Mouse (Mus musculus) kidney, embryonic 16.5 days (tissue): Measurements from ENCODE around the gene Nck1. TPM values are rescaled to one million over a fixed set of nuclear protein-coding genes. Genes with fewer than 3 reads are reported as not detected.

Experiments used
- ATAC-seq: fragments of 200-750 bp; cut with Nextera tagmentation; 2 replicates; pipeline ENCODE4 v1.8.0; 2017; ENCODE audit warnings: moderate TSS enrichment; ENCODE audit not compliant: low FRiP score, low TSS enrichment
- H3K27ac ChIP-seq: fragments of 300-500 bp; sonication (generic); 2 replicates; pipeline ENCODE4 v1.5.1; 2014; ENCODE audit warnings: low read length
- H3K27me3 ChIP-seq: fragments of 300-500 bp; sonication (generic); 2 replicates; pipeline ENCODE4 v1.6.1; 2014; ENCODE audit warnings: low read length, control low read depth, mixed read lengths; ENCODE audit not compliant: insufficient read depth
- H3K36me3 ChIP-seq: fragments of 300-500 bp; sonication (generic); 2 replicates; pipeline ENCODE4 v1.6.1; 2014; ENCODE audit warnings: low read length, control low read depth, mixed read lengths; ENCODE audit not compliant: insufficient read depth
- H3K4me1 ChIP-seq: fragments of 300-500 bp; sonication (generic); 2 replicates; pipeline ENCODE4 v1.6.1; 2014; ENCODE audit warnings: low read length, control low read depth, mixed read lengths; ENCODE audit not compliant: insufficient read depth
- H3K4me2 ChIP-seq: fragments of 300-500 bp; sonication (generic); replicated peaks from 2 replicates; pipeline ENCODE4 v1.6.1; 2014; ENCODE audit warnings: low read depth, low read length
- H3K4me3 ChIP-seq: fragments of 300-500 bp; sonication (generic); 2 replicates; pipeline ENCODE4 v1.5.1; 2014; ENCODE audit warnings: mild to moderate bottlenecking, low read length
- H3K9ac ChIP-seq: fragments of 300-500 bp; sonication (generic); replicated peaks from 2 replicates; pipeline ENCODE4 v1.6.1; 2014; ENCODE audit warnings: low read length
- H3K9me3 ChIP-seq: fragments of 300-500 bp; sonication (generic); 2 replicates; pipeline ENCODE4 v1.6.1; 2016; ENCODE audit warnings: low read length, control low read depth
- WGBS: fragments of 180-500 bp; shearing (Covaris S2); extraction: QIAGEN DNeasy Blood & Tissue Kit; methylation state at CpG from one replicate; pipeline ENCODE4 v1.1.7; 2014; 5-methylcytosine and 5-hydroxymethylcytosine counted together
- polyA plus RNA-seq: library from polyadenylated mRNA; unstranded; fragments of >200 nt; fragmentation: Nextera tagmentation; extraction: Ambion mirVana; gene quantifications from 2 replicates; pipeline ENCODE4 v1.2.1, GENCODE M21; 2015

Gene Nck1
- polyA plus RNA-seq, result 79.2 and 81.6 TPM in 2 replicates

DNA sequence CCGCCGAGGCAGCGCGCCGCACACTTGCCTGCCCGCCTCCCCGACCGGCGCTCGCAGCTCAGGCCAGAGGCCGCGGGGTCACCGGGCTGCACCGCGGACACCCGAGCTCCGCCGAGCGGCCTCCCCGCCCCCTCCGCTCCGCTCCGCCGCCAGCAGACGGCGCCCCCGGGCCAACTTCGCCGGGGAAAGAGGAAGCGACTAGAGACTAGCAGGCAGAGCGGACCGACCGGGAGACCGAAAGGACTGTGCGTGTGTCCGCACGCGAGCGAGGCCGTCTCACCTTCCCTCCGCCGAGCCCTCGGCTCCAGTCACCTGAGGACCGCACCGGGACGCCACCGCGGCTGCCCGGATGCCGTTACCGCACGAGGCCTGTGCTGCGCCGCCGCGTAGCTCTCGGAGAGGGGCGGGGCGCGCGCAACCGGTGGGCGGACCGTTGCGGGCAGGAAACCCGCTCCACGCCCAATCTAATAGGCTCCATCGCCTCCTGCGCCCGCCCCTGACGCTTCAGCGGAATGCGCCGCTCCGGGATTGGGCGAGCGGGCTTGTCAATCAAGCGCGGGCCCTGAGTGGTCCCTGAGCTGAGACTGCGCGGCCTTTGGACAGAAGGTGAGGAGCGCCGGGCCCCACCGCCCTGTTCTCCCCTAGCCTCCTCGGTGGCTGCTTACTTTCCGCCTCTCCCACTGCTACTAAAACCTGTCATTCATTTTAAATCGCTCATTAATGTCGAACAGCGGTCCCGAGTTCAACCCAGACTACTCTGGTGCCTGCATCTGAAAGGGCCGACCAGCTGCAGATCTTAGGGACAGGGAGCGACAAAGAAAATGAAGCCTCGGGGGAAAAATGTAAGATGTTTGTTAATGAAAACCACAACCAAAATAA is at the start of gene Nck1:
Gene Nck1, minus strand, starts transcription at position 420 of the 879 bp plus-strand sequence.
- Histone ChIP-seq H3K9me3 (peaks cover 6% of the 10 kb centered on the region), H3K4me2 (peak within 1 kb of the TSS; percentile 81), H3K27me3 (no peaks in the 10 kb centered on the region), H3K9ac (peak within 1 kb of the TSS; percentile 92), H3K4me1 (peaks cover 18% of the 10 kb centered on the region), H3K36me3 (peaks cover 9% of the 10 kb centered on the region; the same call in 1 of the 2 replicates), H3K27ac (peak within 1 kb of the TSS; percentile 96), H3K4me3 (peak within 1 kb of the TSS; percentile 90)
- ATAC-seq, result peak; percentile 100
- WGBS, result under 1% methylated on average over 91 of the region's 93 CpGs

DNA sequence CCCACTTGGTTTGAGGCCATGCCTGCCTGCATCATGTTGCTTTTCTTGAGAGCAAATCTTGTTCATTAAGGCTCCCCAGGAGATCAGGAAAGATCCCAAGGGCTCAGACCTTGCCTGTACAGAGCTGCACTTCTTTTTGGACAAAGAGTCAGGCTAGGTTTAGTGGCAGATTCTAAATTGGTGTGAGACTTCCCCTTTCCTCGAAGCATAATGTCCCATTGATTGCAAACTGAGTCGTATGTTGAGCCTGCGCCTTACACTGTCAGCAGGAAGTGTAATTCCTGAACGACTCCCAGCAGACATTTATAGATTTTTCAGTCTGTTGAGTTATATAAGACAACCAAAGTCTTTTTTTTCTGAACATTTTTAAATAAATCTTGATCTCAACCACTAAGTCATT is 44.5 kb upstream of the Nck1 start:
- H3K4me2 ChIP-seq, result no peak overlapping the region
- H3K27me3 ChIP-seq, result no peaks in the 10 kb centered on the region
- H3K27ac ChIP-seq, result no peak overlapping the region
- no peaks in the 10 kb centered on the region for H3K9me3 ChIP-seq
- no peak overlapping the region for H3K4me3 ChIP-seq
- H3K4me1 ChIP-seq, result no peaks in the 10 kb centered on the region
- no peaks in the 10 kb centered on the region for H3K36me3 ChIP-seq
- WGBS, result 54% methylated on average over 4 of the region's 4 CpGs
- H3K9ac ChIP-seq, result no peak overlapping the region
- ATAC-seq, result no peak

DNA sequence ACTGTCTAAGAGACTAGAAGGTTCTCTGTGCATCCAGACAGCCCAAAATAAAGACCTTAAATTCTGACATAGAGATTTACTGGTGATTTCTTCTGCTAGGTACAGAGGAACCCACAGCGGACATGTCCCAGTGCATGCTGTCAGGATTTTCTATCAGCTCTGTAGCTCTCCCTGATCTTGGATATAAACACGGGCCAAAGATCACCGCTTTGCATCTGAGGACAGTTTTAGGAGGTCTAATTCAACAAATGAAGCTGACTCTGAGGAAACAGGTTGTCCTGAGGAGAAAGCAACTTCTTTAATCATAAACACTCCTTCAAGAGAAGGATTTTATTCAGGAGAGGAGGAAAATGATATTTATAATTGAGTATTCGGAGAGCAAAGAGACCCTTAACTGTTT is 38.1 kb upstream of the Nck1 start:
- H3K4me1 ChIP-seq, result peaks cover 22% of the 10 kb centered on the region
- no peak overlapping the region for H3K4me3 ChIP-seq
- ATAC-seq, result no peak
- 0 out of 2 replicates have a peak overlapping the region, but pooled peaks have one; percentile 8 for H3K9ac ChIP-seq
- no peaks in the 10 kb centered on the region for H3K27me3 ChIP-seq
- peak overlapping the region; percentile 91 for H3K27ac ChIP-seq
- H3K4me2 ChIP-seq, result no peak overlapping the region
- H3K9me3 ChIP-seq, result no peaks in the 10 kb centered on the region
- 62% methylated on average over 4 of the region's 4 CpGs for WGBS
- H3K36me3 ChIP-seq, result no peaks in the 10 kb centered on the region

DNA sequence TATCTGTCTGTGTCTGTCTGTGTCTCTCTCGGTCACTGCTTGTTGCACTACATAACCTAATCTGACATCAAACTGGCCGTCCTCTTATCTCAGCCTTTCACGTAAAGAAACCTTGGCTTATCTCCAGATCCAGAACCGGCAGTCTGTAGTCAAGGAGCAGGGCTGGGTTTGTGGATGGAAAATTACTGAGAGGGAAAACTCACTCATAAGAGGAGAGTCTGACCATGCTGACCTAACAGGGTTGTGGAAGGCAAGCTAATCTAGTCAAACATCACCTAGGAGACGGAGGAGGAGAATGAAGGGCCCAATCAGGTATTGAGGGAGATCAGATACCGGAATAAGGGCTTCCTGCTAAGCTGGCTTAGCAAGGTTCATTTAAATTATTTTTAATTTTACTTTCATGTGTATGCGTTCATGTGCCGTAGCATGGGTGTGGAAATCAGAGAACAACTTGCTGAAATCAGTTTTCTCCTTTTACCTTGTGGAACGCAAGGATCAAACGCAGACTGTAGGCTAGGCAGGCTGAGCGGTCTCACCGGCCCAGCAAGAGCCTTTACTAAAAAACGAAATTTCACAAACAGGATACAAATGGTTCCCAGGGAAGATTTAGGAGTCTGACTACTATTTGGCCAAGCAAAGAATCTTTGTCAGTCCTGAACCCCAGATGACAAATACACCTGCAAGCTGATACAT is 37.1 kb upstream of the Nck1 start:
- peak overlapping the region; percentile 91 for H3K27ac ChIP-seq
- peaks cover 25% of the 10 kb centered on the region for H3K4me1 ChIP-seq
- H3K4me3 ChIP-seq, result no peak overlapping the region
- peak overlapping the region; percentile 26 for H3K4me2 ChIP-seq
- H3K27me3 ChIP-seq, result no peaks in the 10 kb centered on the region
- ATAC-seq, result peak; percentile 89
- H3K9me3 ChIP-seq, result no peaks in the 10 kb centered on the region
- 57% methylated on average over 13 of the region's 13 CpGs for WGBS
- H3K9ac ChIP-seq, result no peak overlapping the region
- H3K36me3 ChIP-seq, result no peaks in the 10 kb centered on the region

DNA sequence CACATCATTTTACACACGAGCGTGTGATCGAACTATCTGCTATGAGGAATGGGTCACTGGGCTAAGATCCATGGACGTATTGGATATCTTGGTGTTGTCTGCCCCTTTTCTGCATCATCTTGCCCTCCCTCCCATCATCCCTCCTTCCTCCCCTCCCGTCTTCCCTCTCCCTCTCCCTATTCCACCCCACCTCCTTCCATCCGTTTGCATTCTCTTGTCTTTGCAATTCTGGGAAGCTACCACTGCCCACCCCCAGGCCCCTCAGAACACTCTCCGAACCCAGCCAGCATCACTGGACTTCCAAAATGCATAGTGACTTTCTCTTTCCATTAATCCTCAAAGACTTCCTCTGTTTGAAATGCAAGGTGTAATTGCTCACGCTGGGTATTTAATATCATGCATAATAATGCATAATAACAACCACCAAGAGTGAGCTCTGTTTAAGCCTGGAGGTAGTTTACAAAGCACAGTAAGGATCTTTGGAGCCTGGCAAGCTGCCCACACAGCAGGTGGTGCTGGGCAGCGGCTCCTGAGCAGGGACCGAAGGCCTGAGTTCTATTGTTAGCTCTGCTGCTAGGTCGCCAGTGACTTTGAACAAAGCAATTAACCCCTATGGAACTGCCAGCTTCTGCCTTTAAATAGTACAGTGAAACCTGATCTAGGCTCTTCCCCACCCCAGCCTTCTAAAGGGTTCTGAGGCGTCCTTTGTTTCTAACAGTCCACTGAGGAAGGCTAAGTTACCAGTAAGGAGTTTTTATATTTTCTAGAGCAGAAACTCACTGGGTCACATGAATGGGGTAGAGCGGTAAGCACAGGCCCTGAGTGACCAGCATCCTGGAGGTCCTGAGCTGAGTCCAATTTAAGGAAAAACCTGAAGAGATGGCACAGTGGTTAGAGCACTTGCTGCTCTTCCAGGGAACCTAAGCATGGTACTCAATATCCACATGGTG is 35.9 kb upstream of the Nck1 start:
- WGBS, result 40% methylated on average over 13 of the region's 13 CpGs
- Histone ChIP-seq H3K4me2 (no peak overlapping the region), H3K9me3 (no peaks in the 10 kb centered on the region), H3K4me3 (no peak overlapping the region), H3K27me3 (no peaks in the 10 kb centered on the region), H3K4me1 (peaks cover 25% of the 10 kb centered on the region), H3K27ac (peak overlapping the region; percentile 74), H3K36me3 (no peaks in the 10 kb centered on the region), H3K9ac (no peak overlapping the region)
- peak; percentile 56; the same call in 1 of the 2 replicates for ATAC-seq

DNA sequence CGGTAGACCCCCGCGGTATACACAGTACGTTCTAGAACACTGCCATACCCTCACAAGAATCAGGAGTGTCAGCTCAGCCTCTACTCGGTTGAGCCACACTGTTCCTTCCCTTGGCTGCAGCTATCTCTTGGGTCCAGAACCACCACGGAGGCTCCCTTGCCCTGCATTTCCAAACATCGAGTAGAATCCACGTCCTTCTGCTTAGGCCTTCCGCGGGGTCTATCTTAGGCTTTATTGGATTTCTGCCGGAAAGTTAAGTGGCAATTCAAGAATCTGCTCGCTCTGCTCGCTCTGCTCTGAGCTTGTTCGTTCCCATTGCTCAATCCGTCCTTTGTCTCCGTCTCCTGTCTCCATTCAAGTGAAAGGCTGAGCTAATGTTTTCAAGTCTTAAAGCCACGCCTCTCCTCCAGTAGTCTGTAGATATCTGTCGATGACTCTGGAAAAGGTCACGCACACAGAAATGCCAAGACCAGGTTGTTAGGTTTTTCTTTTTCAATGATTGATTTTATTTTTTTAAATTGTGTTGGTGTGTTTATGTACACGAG is 34.3 kb upstream of the Nck1 start:
- Histone ChIP-seq H3K27ac (no peak overlapping the region), H3K36me3 (no peaks in the 10 kb centered on the region), H3K9me3 (no peaks in the 10 kb centered on the region), H3K9ac (no peak overlapping the region), H3K4me2 (no peak overlapping the region), H3K4me1 (peaks cover 25% of the 10 kb centered on the region), H3K4me3 (no peak overlapping the region), H3K27me3 (no peaks in the 10 kb centered on the region)
- ATAC-seq, result no peak
- 81% methylated on average over 20 of the region's 20 CpGs for WGBS

DNA sequence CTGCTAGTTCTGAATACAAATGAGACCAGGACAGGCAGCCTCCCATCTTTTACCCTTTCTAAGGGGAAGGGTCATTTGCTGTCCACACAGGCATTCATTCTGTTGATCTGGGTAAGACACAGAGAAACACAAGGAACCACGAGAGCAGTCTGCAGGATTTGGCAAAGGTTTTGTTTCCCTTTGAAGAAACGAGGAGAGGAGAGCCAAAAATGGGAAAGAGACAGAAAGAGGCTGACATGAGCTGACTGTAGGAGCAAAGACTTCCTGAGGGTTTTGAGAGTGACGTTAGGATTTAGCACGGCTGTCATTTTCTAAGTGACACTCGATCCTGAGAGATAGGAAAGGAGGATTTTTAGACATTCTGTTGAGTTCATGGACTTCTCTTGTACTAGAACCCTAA is 28.0 kb upstream of the Nck1 start:
- no peak for ATAC-seq
- Histone ChIP-seq H3K4me1 (peaks cover 7% of the 10 kb centered on the region; the same call in 1 of the 2 replicates), H3K4me2 (no peak overlapping the region), H3K27ac (no peak overlapping the region), H3K36me3 (no peaks in the 10 kb centered on the region), H3K27me3 (no peaks in the 10 kb centered on the region), H3K9ac (no peak overlapping the region), H3K4me3 (no peak overlapping the region), H3K9me3 (no peaks in the 10 kb centered on the region)
- WGBS, result 52% methylated on average over 5 of the region's 5 CpGs

DNA sequence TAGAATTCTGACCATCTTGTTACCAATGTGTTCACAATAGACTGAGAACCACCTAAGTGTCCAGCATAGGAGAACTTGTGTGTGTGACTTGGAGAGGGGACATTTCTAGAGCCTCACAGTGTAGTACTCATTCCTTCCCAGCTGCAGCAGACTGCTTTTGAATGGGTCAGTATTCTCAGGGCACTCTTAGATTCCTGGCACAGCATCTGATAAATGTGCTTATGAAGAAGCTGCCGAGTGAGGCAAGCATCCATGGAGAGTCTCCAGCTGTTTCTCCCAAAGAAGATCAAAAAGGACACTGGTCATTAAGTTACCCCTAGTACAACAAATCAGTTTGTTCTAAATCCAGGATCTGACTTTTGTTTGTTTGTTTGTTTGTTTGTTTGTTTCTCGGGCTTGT is 27.4 kb upstream of the Nck1 start:
- Histone ChIP-seq H3K9ac (no peak overlapping the region), H3K36me3 (no peaks in the 10 kb centered on the region), H3K27me3 (no peaks in the 10 kb centered on the region), H3K4me1 (0 out of 2 replicates have a peak, but pooled peaks cover 3% of the 10 kb centered on the region), H3K9me3 (no peaks in the 10 kb centered on the region), H3K4me3 (no peak overlapping the region), H3K4me2 (no peak overlapping the region), H3K27ac (no peak overlapping the region)
- no peak for ATAC-seq
- 72% methylated on average over 2 of the region's 2 CpGs for WGBS

DNA sequence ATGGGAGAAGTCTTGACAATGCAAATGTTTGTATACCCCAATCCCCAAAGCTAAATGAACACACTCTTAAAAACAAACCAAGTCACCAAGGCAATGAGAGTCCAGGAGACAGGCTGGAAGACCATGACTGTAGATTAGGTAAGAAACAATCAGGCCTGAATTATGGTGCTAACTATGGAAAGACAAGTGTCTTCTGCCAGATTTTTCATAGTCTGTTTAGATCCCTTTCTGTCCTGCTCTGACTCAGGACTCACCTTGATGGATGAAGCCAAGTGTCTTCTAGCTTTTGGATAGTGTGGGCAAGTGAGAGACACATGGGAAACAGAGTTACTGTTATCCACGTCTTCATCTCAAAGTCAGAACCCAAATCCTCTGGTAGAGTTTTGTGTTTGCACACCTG is 25.6 kb upstream of the Nck1 start:
- H3K27me3 ChIP-seq, result no peaks in the 10 kb centered on the region
- no peaks in the 10 kb centered on the region for H3K36me3 ChIP-seq
- no peak overlapping the region for H3K9ac ChIP-seq
- 0 out of 2 replicates have a peak, but pooled peaks cover 3% of the 10 kb centered on the region for H3K4me1 ChIP-seq
- no peak for ATAC-seq
- no peak overlapping the region for H3K27ac ChIP-seq
- no peak overlapping the region for H3K4me3 ChIP-seq
- H3K4me2 ChIP-seq, result peak overlapping the region; percentile 94
- 88% methylated on average over 1 of the region's 1 CpGs for WGBS
- no peaks in the 10 kb centered on the region for H3K9me3 ChIP-seq
